Mouse (Mus musculus) stomach, embryonic 16.5 days (tissue): Measurements from ENCODE around the gene Pitpnc1. TPM values are rescaled to one million over a fixed set of nuclear protein-coding genes. Genes with fewer than 3 reads are reported as not detected.
"Not testable (repeated sequence)": the region's sequence is repeated elsewhere in the genome, so short reads cannot be mapped to it uniquely, and the experiment has no call there.

Source experiments
- ATAC-seq: fragments of 200-750 bp; cut with Nextera tagmentation; 2 replicates; pipeline ENCODE4 v1.8.0; 2017; ENCODE audit warnings: moderate number of reproducible peaks, moderate TSS enrichment; ENCODE audit not compliant: insufficient read depth, low FRiP score
- H3K27ac ChIP-seq: fragments of 300-500 bp; sonication (generic); 2 replicates; pipeline ENCODE4 v1.5.1; 2014; ENCODE audit warnings: low read length
- H3K27me3 ChIP-seq: fragments of 300-500 bp; sonication (generic); 2 replicates; pipeline ENCODE4 v1.6.1; 2014; ENCODE audit warnings: low read length, control low read depth, mixed read lengths; ENCODE audit not compliant: control insufficient read depth, insufficient read depth
- H3K36me3 ChIP-seq: fragments of 300-500 bp; sonication (generic); 2 replicates; pipeline ENCODE4 v1.6.1; 2014; ENCODE audit warnings: low read length; ENCODE audit not compliant: control insufficient read depth, insufficient read depth
- H3K4me1 ChIP-seq: fragments of 300-500 bp; sonication (generic); 2 replicates; pipeline ENCODE4 v1.6.1; 2014; ENCODE audit warnings: low read length, control low read depth, mixed read lengths; ENCODE audit not compliant: control insufficient read depth, insufficient read depth
- H3K4me2 ChIP-seq: fragments of 300-500 bp; sonication (generic); 2 replicates; pipeline ENCODE4 v1.6.1; 2014; ENCODE audit warnings: low read depth, low read length, mixed read lengths
- H3K4me3 ChIP-seq: fragments of 300-500 bp; sonication (generic); replicated peaks from 2 replicates; pipeline ENCODE4 v1.5.1; 2014; ENCODE audit warnings: mild to moderate bottlenecking, low read length
- H3K9ac ChIP-seq: fragments of 300-500 bp; sonication (generic); 2 replicates; pipeline ENCODE4 v1.6.1; 2014; ENCODE audit warnings: low read length
- H3K9me3 ChIP-seq: fragments of 300-500 bp; sonication (generic); replicated peaks from 2 replicates; pipeline ENCODE4 v1.6.1; 2016; ENCODE audit warnings: low read length, control low read depth; ENCODE audit not compliant: control insufficient read depth
- WGBS: fragments of 180-500 bp; shearing (Covaris S2); extraction: QIAGEN DNeasy Blood & Tissue Kit; methylation state at CpG from one replicate; pipeline ENCODE4 v1.1.7; 2014; 5-methylcytosine and 5-hydroxymethylcytosine counted together
- polyA plus RNA-seq: library from polyadenylated mRNA; unstranded; fragments of >200 nt; fragmentation: Nextera tagmentation; extraction: Ambion mirVana; gene quantifications from 2 replicates; pipeline ENCODE4 v1.2.1, GENCODE M21; 2015

Pitpnc1 gene
- polyA plus RNA-seq = 10.4 and 13.9 TPM in 2 replicates

GRCm38 (mm10) chr11:107470521-107471041, at the start of gene Pitpnc1:
Pitpnc1 (minus strand) TSS chr11:107470699.
- 0% methylated on average over 37 of the region's 37 CpGs for WGBS
- ATAC-seq = peak; percentile 85
- Histone ChIP-seq H3K4me2 (peak within 1 kb of the TSS; percentile 89), H3K27me3 (no peaks in the 10 kb centered on the region), H3K4me3 (peak within 1 kb of the TSS; percentile 54), H3K9me3 (no peaks in the 10 kb centered on the region), H3K9ac (peak within 1 kb of the TSS; percentile 73), H3K4me1 (peaks cover 23% of the 10 kb centered on the region), H3K36me3 (no peaks in the 10 kb centered on the region), H3K27ac (peak within 1 kb of the TSS; percentile 81)

- H3K4me3 ChIP-seq = no peak overlapping the region
- H3K9me3 ChIP-seq = no peaks in the 10 kb centered on the region
- no peaks in the 10 kb centered on the region for H3K4me1 ChIP-seq
- no peak overlapping the region for H3K27ac ChIP-seq
- 57% methylated on average over 5 of the region's 5 CpGs for WGBS
- no peaks in the 10 kb centered on the region for H3K36me3 ChIP-seq
- no peak overlapping the region for H3K4me2 ChIP-seq
- ATAC-seq = no peak
- H3K9ac ChIP-seq = no peak overlapping the region
- no peaks in the 10 kb centered on the region for H3K27me3 ChIP-seq
These were observed 48.3 kb upstream of the Pitpnc1 start for GRCm38 (mm10) chr11:107518645-107519429.

GRCm38 (mm10) chr11:107516387-107516786, 45.9 kb upstream of the Pitpnc1 start:
- no peak for ATAC-seq
- H3K36me3 ChIP-seq = no peaks in the 10 kb centered on the region
- WGBS = 94% methylated on average over 2 of the region's 2 CpGs

GRCm38 (mm10) chr11:107513047-107513446, 42.5 kb upstream of the Pitpnc1 start:
- Histone ChIP-seq H3K4me3 (no peak overlapping the region), H3K36me3 (no peaks in the 10 kb centered on the region), H3K27me3 (no peaks in the 10 kb centered on the region; the same call in 1 of the 2 replicates), H3K9ac (no peak overlapping the region), H3K4me1 (peaks cover 18% of the 10 kb centered on the region), H3K4me2 (no peak overlapping the region), H3K9me3 (no peaks in the 10 kb centered on the region), H3K27ac (no peak overlapping the region)
- 62% methylated on average over 10 of the region's 10 CpGs for WGBS
- no peak for ATAC-seq

More at GRCm38 (mm10) chr11:107516387-107516786, 45.9 kb upstream of the Pitpnc1 start:
- Histone ChIP-seq H3K27me3 (no peaks in the 10 kb centered on the region), H3K27ac (no peak overlapping the region), H3K4me2 (no peak overlapping the region), H3K4me3 (no peak overlapping the region), H3K4me1 (peaks cover 6% of the 10 kb centered on the region), H3K9me3 (no peaks in the 10 kb centered on the region), H3K9ac (no peak overlapping the region)

GRCm38 (mm10) chr11:107511954-107512353, 41.5 kb upstream of the Pitpnc1 start:
- not testable (repeated sequence) for H3K9ac ChIP-seq, ATAC-seq

GRCm38 (mm10) chr11:107510362-107511269, 40.1 kb upstream of the Pitpnc1 start:
- no peak; the same call in 1 of the 2 replicates for ATAC-seq
- Histone ChIP-seq H3K36me3 (no peaks in the 10 kb centered on the region), H3K27me3 (no peaks in the 10 kb centered on the region; the same call in 1 of the 2 replicates), H3K4me3 (peak overlapping the region; percentile 22; the same call in 1 of the 2 replicates), H3K27ac (no peak overlapping the region), H3K4me2 (peak overlapping the region; percentile 44), H3K9me3 (no peaks in the 10 kb centered on the region), H3K4me1 (peaks cover 18% of the 10 kb centered on the region), H3K9ac (peak overlapping the region; percentile 23; the same call in 1 of the 2 replicates)
- 4% methylated on average over 18 of the region's 18 CpGs for WGBS

More at GRCm38 (mm10) chr11:107511954-107512353, 41.5 kb upstream of the Pitpnc1 start:
- not testable (repeated sequence) for H3K4me3 ChIP-seq, H3K4me2 ChIP-seq, H3K36me3 ChIP-seq, H3K27me3 ChIP-seq, H3K27ac ChIP-seq, H3K9me3 ChIP-seq
- WGBS = 43% methylated on average over 5 of the region's 5 CpGs
- peaks cover 18% of the 10 kb centered on the region for H3K4me1 ChIP-seq

GRCm38 (mm10) chr11:107509631-107510338, 39.3 kb upstream of the Pitpnc1 start:
- Histone ChIP-seq H3K36me3 (no peaks in the 10 kb centered on the region), H3K27ac (no peak overlapping the region), H3K4me2 (no peak overlapping the region), H3K9ac (no peak overlapping the region), H3K4me1 (peaks cover 18% of the 10 kb centered on the region), H3K27me3 (no peaks in the 10 kb centered on the region; the same call in 1 of the 2 replicates), H3K9me3 (no peaks in the 10 kb centered on the region), H3K4me3 (no peak overlapping the region)
- 28% methylated on average over 11 of the region's 11 CpGs for WGBS
- ATAC-seq = 0 out of 2 replicates have a peak, but pooled peaks have one; percentile 15

GRCm38 (mm10) chr11:107506260-107506659, 35.8 kb upstream of the Pitpnc1 start:
- 66% methylated on average over 1 of the region's 1 CpGs for WGBS
- Histone ChIP-seq H3K4me1 (peaks cover 12% of the 10 kb centered on the region; the same call in 1 of the 2 replicates), H3K4me3 (no peak overlapping the region), H3K36me3 (no peaks in the 10 kb centered on the region), H3K27ac (no peak overlapping the region), H3K9me3 (no peaks in the 10 kb centered on the region), H3K9ac (no peak overlapping the region), H3K4me2 (no peak overlapping the region), H3K27me3 (no peaks in the 10 kb centered on the region; the same call in 1 of the 2 replicates)
- no peak for ATAC-seq
